Mouse (Mus musculus): Measurements from ENCODE around the gene Ctc1.

- TF ChIP-seq CTCF (IDR thresholded peaks at IDR 0.05) (no peak), POLR2A (IDR thresholded peaks at IDR 0.05; ENCODE audit: insufficient read depth, low read depth, low read length) (no peak)
Measured at GRCm38 (mm10) chr11:69078041-69078440, 62.3 kb downstream of the Ctc1 start.
